Mouse (Mus musculus): Measurements from ENCODE around the gene Ccdc106.

DNA sequence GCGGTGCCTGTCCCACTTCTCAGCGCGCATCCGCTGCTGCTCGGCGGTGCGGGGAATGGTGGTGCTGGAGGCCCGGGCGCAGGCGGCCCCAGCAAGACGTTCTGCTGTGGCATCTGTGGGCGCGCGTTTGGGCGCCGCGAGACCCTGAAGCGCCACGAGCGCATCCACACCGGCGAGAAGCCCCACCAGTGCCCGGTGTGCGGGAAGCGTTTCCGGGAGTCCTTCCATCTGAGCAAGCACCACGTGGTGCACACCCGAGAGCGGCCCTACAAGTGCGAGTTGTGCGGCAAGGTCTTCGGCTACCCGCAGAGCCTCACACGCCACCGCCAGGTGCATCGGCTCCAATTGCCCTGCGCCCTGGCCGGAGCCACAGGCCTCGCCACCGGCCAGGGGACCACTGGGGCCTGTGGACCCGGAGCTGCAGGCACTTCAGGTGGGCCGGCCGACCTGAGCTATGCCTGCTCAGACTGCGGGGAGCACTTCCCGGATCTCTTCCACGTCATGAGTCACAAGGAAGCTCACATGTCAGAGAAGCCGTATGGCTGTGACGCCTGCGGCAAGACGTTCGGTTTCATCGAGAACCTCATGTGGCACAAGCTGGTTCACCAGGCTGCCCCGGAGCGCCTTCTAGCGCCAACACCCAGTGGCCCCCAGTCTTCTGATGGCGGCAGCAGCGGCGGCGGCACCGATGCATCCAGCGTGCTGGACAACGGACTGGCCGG lies 10.4 kb downstream of the Ccdc106 start:
- TF ChIP-seq POLR2A (IDR thresholded peaks at IDR 0.05; ENCODE audit: borderline replicate concordance, insufficient read depth, low read length) = no peak
- TF ChIP-seq CTCF (IDR thresholded peaks at IDR 0.05; ENCODE audit: borderline replicate concordance, insufficient read depth, low read depth, low read length) = no peak

All from cerebellum, adult 2 months (tissue).